Mouse (Mus musculus): ENCODE data around the gene Frk.

DNA sequence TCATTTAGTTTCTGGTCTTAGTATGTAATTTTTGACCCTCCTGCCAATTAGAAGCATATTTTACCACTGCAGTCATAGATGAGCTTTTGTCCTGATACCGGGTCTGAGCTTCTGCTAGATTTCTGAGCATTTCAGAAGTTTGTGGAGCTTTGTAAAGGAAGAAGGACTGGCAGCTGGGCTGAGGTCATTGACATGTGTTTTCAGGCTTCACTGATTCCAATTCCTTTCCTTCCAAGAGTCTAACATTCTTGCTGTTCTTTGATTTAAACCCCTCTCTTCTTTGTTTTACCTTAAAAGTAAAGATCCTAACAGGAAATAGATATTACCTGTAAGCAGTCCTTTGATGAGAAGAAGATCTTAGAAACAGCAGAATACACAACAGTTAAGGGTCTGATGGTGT, 48.6 kb downstream of the Frk start:
- TF ChIP-seq CTCF (IDR thresholded peaks at IDR 0.05; ENCODE audit: low read depth) (no peak), EP300 (IDR thresholded peaks at IDR 0.05; ENCODE audit: low read depth) (no peak)
